Mouse (Mus musculus) thymus, adult 2 months (tissue): Measurements from ENCODE around the gene Hnrnpc.

ENCODE experiments used
- CTCF ChIP-seq: fragments of 200-500 bp; IDR thresholded peaks from 2 replicates; pipeline ENCODE4 v1.5.1; 2012; ENCODE audit warnings: mild to moderate bottlenecking, control low read depth, low read length, moderate library complexity, borderline replicate concordance; ENCODE audit not compliant: control insufficient read depth, poor library complexity, insufficient read depth; ENCODE audit errors: extremely low read depth
- POLR2A ChIP-seq: fragments of 200-500 bp; IDR thresholded peaks from 2 replicates; pipeline ENCODE4 v1.6.1; 2012; ENCODE audit warnings: mild to moderate bottlenecking, low read length, control low read depth, moderate library complexity; ENCODE audit not compliant: control insufficient read depth, poor library complexity, insufficient read depth; ENCODE audit errors: extremely low read depth

GRCm38 (mm10) chr14:52100170-52100960 lies 3.5 kb downstream of the Hnrnpc start:
- TF ChIP-seq CTCF (no peak), POLR2A (no peak)
